Mouse (Mus musculus) C2C12 (cell line): Measurements from ENCODE around the gene Btbd2. TPM values are rescaled to one million over a fixed set of nuclear protein-coding genes. Genes with fewer than 3 reads are reported as not detected.
"Not testable (repeated sequence)": the region's sequence is repeated elsewhere in the genome, so short reads cannot be mapped to it uniquely, and the experiment has no call there.

Source experiments
- H3K27me3 ChIP-seq: one replicate; pipeline ENCODE4 v1.6.1; 2011; ENCODE audit not compliant: control insufficient read depth, insufficient read depth, insufficient read length
- H3K36me3 ChIP-seq: one replicate; pipeline ENCODE4 v1.6.1; 2011; ENCODE audit not compliant: control insufficient read depth, insufficient read depth
- H3K4me3 ChIP-seq: one replicate; pipeline ENCODE4 v1.5.1; 2011; ENCODE audit warnings: mild to moderate bottlenecking, control low read depth; ENCODE audit not compliant: poor library complexity, insufficient read depth, severe bottlenecking
- H3K79me2 ChIP-seq: one replicate; pipeline ENCODE4 v1.6.1; 2011; ENCODE audit not compliant: control insufficient read depth, insufficient read depth
- H3K79me3 ChIP-seq: one replicate; pipeline ENCODE4 v1.6.1; 2011; ENCODE audit warnings: low read depth, control low read depth
- H3ac ChIP-seq: one replicate; pipeline ENCODE3; 2011; ENCODE audit warnings: low read depth; ENCODE audit not compliant: control insufficient read depth, insufficient read length
- CEBPB ChIP-seq: IDR thresholded peaks from one replicate; pipeline ENCODE4 v1.6.1; 2011; ENCODE audit warnings: low read depth, mild to moderate bottlenecking, control low read depth, moderate library complexity
- CTCF ChIP-seq: IDR thresholded peaks from one replicate; pipeline ENCODE4 v1.5.1; 2011; ENCODE audit not compliant: control insufficient read depth, insufficient read depth, insufficient read length
- FOSL1 ChIP-seq: IDR thresholded peaks from one replicate; pipeline ENCODE4 v1.8.0; 2011; ENCODE audit warnings: mild to moderate bottlenecking, low read length; ENCODE audit not compliant: poor library complexity, insufficient read depth, severe bottlenecking
- MAX ChIP-seq: IDR thresholded peaks from one replicate; pipeline ENCODE4 v1.6.1; 2011; ENCODE audit warnings: mild to moderate bottlenecking, control low read depth
- MYOD1 ChIP-seq: IDR thresholded peaks from one replicate; pipeline ENCODE4 v1.6.1; 2011; ENCODE audit warnings: low read depth; ENCODE audit not compliant: control insufficient read depth, insufficient read length
- MYOG ChIP-seq: IDR thresholded peaks from one replicate; pipeline ENCODE4 v1.6.1; 2011; ENCODE audit not compliant: control insufficient read depth, insufficient read length; ENCODE audit errors: extremely low read depth
- USF1 ChIP-seq: IDR thresholded peaks from one replicate; pipeline ENCODE4 v1.6.1; 2011; ENCODE audit warnings: low read depth, mild to moderate bottlenecking, control low read depth, moderate library complexity
- polyA plus RNA-seq: library from polyadenylated mRNA; unstranded; fragments of >200 nt; fragmentation: generic; extraction: Trizol; gene quantifications from one replicate; pipeline ENCODE4 v1.2.1, GENCODE M21; 2012; ENCODE audit warnings: missing spikeins

Gene Btbd2
- polyA plus RNA-seq, 1 experiment: 53.8 TPM

GRCm38 (mm10) chr10:80610116-80610785 lies 46.6 kb downstream of the Btbd2 start:
- no peak overlapping the region for H3ac ChIP-seq
- peaks cover 57% of the 10 kb centered on the region for H3K36me3 ChIP-seq
- H3K27me3 ChIP-seq: no peaks in the 10 kb centered on the region
- peaks cover 19% of the 10 kb centered on the region for H3K79me3 ChIP-seq
- no peak overlapping the region for H3K4me3 ChIP-seq
- H3K79me2 ChIP-seq: peaks cover 38% of the 10 kb centered on the region
- no peak for TF ChIP-seq MAX
- no peak for TF ChIP-seq FOSL1
- TF ChIP-seq USF1: no peak
- TF ChIP-seq MYOG: no peak
- no peak for TF ChIP-seq CEBPB
- TF ChIP-seq CTCF: no peak
- TF ChIP-seq MYOD1: no peak

- Histone ChIP-seq H3K79me3 (peaks cover 28% of the 10 kb centered on the region), H3K27me3 (no peaks in the 10 kb centered on the region), H3K79me2 (peaks cover 46% of the 10 kb centered on the region), H3K36me3 (peaks cover 50% of the 10 kb centered on the region), H3K4me3 (no peak overlapping the region), H3ac (no peak overlapping the region)
- TF ChIP-seq MAX (no peak), MYOD1 (no peak), USF1 (no peak), MYOG (no peak), FOSL1 (no peak), CEBPB (no peak), CTCF (no peak)
Measured at GRCm38 (mm10) chr10:80609269-80609924, 47.5 kb downstream of the Btbd2 start.

- no peak overlapping the region for H3K4me3 ChIP-seq
- H3K79me2 ChIP-seq: peaks cover 56% of the 10 kb centered on the region
- H3K79me3 ChIP-seq: peaks cover 38% of the 10 kb centered on the region
- TF ChIP-seq FOSL1 (no peak), CEBPB (no peak), CTCF (no peak), MAX (no peak), MYOD1 (no peak), USF1 (no peak), MYOG (no peak)
- no peaks in the 10 kb centered on the region for H3K27me3 ChIP-seq
- peaks cover 40% of the 10 kb centered on the region for H3K36me3 ChIP-seq
- H3ac ChIP-seq: no peak overlapping the region
Measured at GRCm38 (mm10) chr10:80608435-80608834, 48.4 kb downstream of the Btbd2 start.

- H3ac ChIP-seq: no peak overlapping the region
- H3K79me3 ChIP-seq: peaks cover 41% of the 10 kb centered on the region
- H3K4me3 ChIP-seq: no peak overlapping the region
- peaks cover 61% of the 10 kb centered on the region for H3K79me2 ChIP-seq
- TF ChIP-seq CEBPB: no peak
- TF ChIP-seq MAX: no peak
- no peak for TF ChIP-seq MYOG
- TF ChIP-seq MYOD1: no peak
- no peak for TF ChIP-seq USF1
- no peak for TF ChIP-seq CTCF
- no peak for TF ChIP-seq FOSL1
- no peaks in the 10 kb centered on the region for H3K27me3 ChIP-seq
- peaks cover 30% of the 10 kb centered on the region for H3K36me3 ChIP-seq
Measured at GRCm38 (mm10) chr10:80606737-80607350, 50.0 kb downstream of the Btbd2 start.

GRCm38 (mm10) chr10:80606306-80606705 lies 50.6 kb downstream of the Btbd2 start:
- no peak for TF ChIP-seq CEBPB
- TF ChIP-seq USF1: no peak
- Histone ChIP-seq H3K4me3 (no peak overlapping the region), H3K36me3 (peaks cover 29% of the 10 kb centered on the region), H3ac (no peak overlapping the region), H3K27me3 (no peaks in the 10 kb centered on the region), H3K79me2 (peaks cover 61% of the 10 kb centered on the region), H3K79me3 (peaks cover 41% of the 10 kb centered on the region)

GRCm38 (mm10) chr10:80605721-80606120 lies 51.1 kb downstream of the Btbd2 start, which contains the start of gene Gm49322:
TSS of gene Gm49322 (plus strand) at chr10:80606021.
- not testable (repeated sequence) for H3K4me3 ChIP-seq, H3ac ChIP-seq, H3K27me3 ChIP-seq
- H3K36me3 ChIP-seq: peaks cover 29% of the 10 kb centered on the region
- H3K79me2 ChIP-seq: peaks cover 61% of the 10 kb centered on the region
- peaks cover 41% of the 10 kb centered on the region for H3K79me3 ChIP-seq
